Mouse (Mus musculus) CH12.LX (cell line): ENCODE measurements around the gene Fam20a.

ENCODE experiments used
- EP300 ChIP-seq: IDR thresholded peaks from 2 replicates; pipeline ENCODE4 v1.6.1; 2011; ENCODE audit warnings: low read length, improper control_type of control experiment
- SMC3 ChIP-seq: IDR thresholded peaks from 2 replicates; pipeline ENCODE4 v1.6.1; 2011; ENCODE audit warnings: low read depth, low read length, improper control_type of control experiment

- TF ChIP-seq SMC3 (no peak), EP300 (no peak)
These were observed 32.1 kb upstream of the Fam20a start for GRCm38 (mm10) chr11:109754105-109754602.
